Mouse (Mus musculus) myocyte (in vitro differentiated cells): ENCODE measurements around the gene Morf4l2. TPM values are rescaled to one million over a fixed set of nuclear protein-coding genes. Genes with fewer than 3 reads are reported as not detected.

ENCODE experiments used
- H3K27me3 ChIP-seq: one replicate; pipeline ENCODE4 v1.6.1; 2011; ENCODE audit not compliant: control insufficient read depth, insufficient read depth, insufficient read length
- H3K36me3 ChIP-seq: one replicate; pipeline ENCODE4 v1.6.1; 2011; ENCODE audit not compliant: control insufficient read depth, insufficient read depth
- H3K4me2 ChIP-seq: one replicate; pipeline ENCODE4 v1.6.1; 2011; ENCODE audit warnings: low read depth, control low read depth
- H3K4me3 ChIP-seq: one replicate; pipeline ENCODE4 v1.5.1; 2011; ENCODE audit warnings: mild to moderate bottlenecking, control low read depth, moderate library complexity
- H3K79me2 ChIP-seq: one replicate; pipeline ENCODE4 v1.6.1; 2011; ENCODE audit not compliant: control insufficient read depth, insufficient read depth
- H3ac ChIP-seq: one replicate; pipeline ENCODE4 v1.6.1; 2011; ENCODE audit not compliant: control insufficient read depth, insufficient read length
- CEBPB ChIP-seq: IDR thresholded peaks from 2 replicates; pipeline ENCODE4 v1.6.1; 2011; ENCODE audit warnings: mild to moderate bottlenecking, moderate library complexity; ENCODE audit not compliant: poor library complexity, insufficient read depth, severe bottlenecking
- E2F4 ChIP-seq: IDR thresholded peaks from one replicate; pipeline ENCODE4 v1.6.1; 2011; ENCODE audit warnings: mild to moderate bottlenecking, control low read depth, moderate library complexity; ENCODE audit not compliant: insufficient read depth
- MAX ChIP-seq: IDR thresholded peaks from one replicate; pipeline ENCODE4 v1.6.1; 2011; ENCODE audit warnings: low read depth, mild to moderate bottlenecking, control low read depth
- MYOD1 ChIP-seq, 3 experiments: IDR thresholded peaks; one replicate each; pipeline ENCODE4 v1.6.1; 2011; ENCODE audit warnings: control low read depth in 2 of 3, low read depth in 2 of 3, mild to moderate bottlenecking in 2 of 3, moderate library complexity in 1 of 3; ENCODE audit not compliant: insufficient read length in 2 of 3, control insufficient read depth in 1 of 3
- MYOG ChIP-seq, 3 experiments: IDR thresholded peaks; one replicate each; pipeline ENCODE4 v1.6.1; 2011; ENCODE audit warnings: control low read depth in 2 of 3, low read depth in 2 of 3, mild to moderate bottlenecking in 2 of 3; ENCODE audit not compliant: insufficient read length in 2 of 3, control insufficient read depth in 1 of 3, insufficient read depth in 1 of 3
- POLR2A ChIP-seq: IDR thresholded peaks from one replicate; pipeline ENCODE4 v1.6.1; 2011; ENCODE audit warnings: low read depth, mild to moderate bottlenecking, control low read depth, moderate library complexity; ENCODE audit not compliant: insufficient read length
- POLR2AphosphoS2 ChIP-seq: IDR thresholded peaks from one replicate; pipeline ENCODE4 v1.6.1; 2011; ENCODE audit warnings: low read depth, control low read depth; ENCODE audit not compliant: insufficient read length
- REST ChIP-seq: IDR thresholded peaks from one replicate; pipeline ENCODE4 v1.6.1; 2011; ENCODE audit warnings: mild to moderate bottlenecking, control low read depth, moderate library complexity; ENCODE audit not compliant: insufficient read depth, insufficient read length
- SRF ChIP-seq: IDR thresholded peaks from one replicate; pipeline ENCODE4 v1.6.1; 2011; ENCODE audit warnings: low read depth; ENCODE audit not compliant: control insufficient read depth, insufficient read length
- TCF12 ChIP-seq: IDR thresholded peaks from one replicate; pipeline ENCODE4 v1.6.1; 2011; ENCODE audit warnings: mild to moderate bottlenecking, control low read depth; ENCODE audit not compliant: poor library complexity, insufficient read depth, severe bottlenecking
- TCF3 ChIP-seq: IDR thresholded peaks from one replicate; pipeline ENCODE4 v1.6.1; 2011; ENCODE audit warnings: low read depth, control low read depth; ENCODE audit not compliant: insufficient read length
- USF1 ChIP-seq: IDR thresholded peaks from one replicate; pipeline ENCODE4 v1.6.1; 2011; ENCODE audit warnings: low read depth, mild to moderate bottlenecking, control low read depth, moderate library complexity
- polyA plus RNA-seq: library from polyadenylated mRNA; unstranded; fragments of >200 nt; fragmentation: generic; extraction: Trizol; gene quantifications from one replicate; pipeline ENCODE4 v1.2.1, GENCODE M21; 2012; ENCODE audit warnings: missing spikeins

Gene Morf4l2
- 202 TPM for polyA plus RNA-seq

- peaks cover 4% of the 10 kb centered on the region for H3K36me3 ChIP-seq
- H3K4me2 ChIP-seq: peak within 1 kb of the TSS; percentile 84
- H3K79me2 ChIP-seq: peaks cover 25% of the 10 kb centered on the region
- H3K27me3 ChIP-seq: no peaks in the 10 kb centered on the region
- TF ChIP-seq USF1 (no peak), POLR2A (no peak), TCF12 (no peak), POLR2AphosphoS2 (no peak), TCF3 (no peak), MYOD1 (IDR thresholded peaks at IDR 0.05; ENCODE audit: control insufficient read depth in 1 of 3, insufficient read length in 2 of 3, low read depth in 2 of 3) (no peak), REST (no peak), MAX (no peak), SRF (no peak), E2F4 (no peak)
- peak within 1 kb of the TSS; percentile 78 for H3K4me3 ChIP-seq
- no peak within 1 kb of the TSS for H3ac ChIP-seq
Measured at GRCm38 (mm10) chrX:136743459-136743858, at the start of gene Morf4l2. Gene Morf4l2 (minus strand): TSS chrX:136743690.

DNA sequence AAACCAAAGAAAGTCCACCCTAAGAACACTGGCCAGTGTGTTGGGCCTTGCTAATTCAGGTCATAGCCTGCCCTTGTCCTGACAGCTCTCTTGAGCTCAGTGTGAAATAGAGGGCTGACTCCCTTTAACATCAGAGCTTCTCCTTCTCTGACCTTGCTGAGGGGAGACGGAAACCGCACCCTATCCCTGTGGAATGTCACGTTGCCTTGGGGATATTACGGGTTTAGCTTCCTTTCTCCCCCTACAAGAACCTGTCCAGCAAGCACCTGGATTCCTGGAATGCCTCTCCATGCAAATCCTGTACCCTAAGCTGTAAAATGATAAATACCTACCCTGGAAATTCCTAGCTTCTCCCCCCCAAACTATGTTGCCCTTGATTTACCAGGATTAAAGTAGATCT, 46.0 kb upstream of the Morf4l2 start:
- Histone ChIP-seq H3K79me2 (no peaks in the 10 kb centered on the region), H3ac (no peak overlapping the region), H3K36me3 (no peaks in the 10 kb centered on the region), H3K27me3 (no peaks in the 10 kb centered on the region), H3K4me2 (no peak overlapping the region), H3K4me3 (no peak overlapping the region)
- no peak for TF ChIP-seq E2F4
- no peak for TF ChIP-seq TCF3
- TF ChIP-seq POLR2AphosphoS2: no peak
- TF ChIP-seq SRF: no peak
- no peak for TF ChIP-seq TCF12
- TF ChIP-seq MYOD1 (IDR thresholded peaks at IDR 0.05; ENCODE audit: control insufficient read depth in 1 of 3, insufficient read length in 2 of 3, low read depth in 2 of 3): no peak
- TF ChIP-seq USF1: no peak
- no peak for TF ChIP-seq MYOG (IDR thresholded peaks at IDR 0.05; ENCODE audit: control insufficient read depth in 1 of 3, insufficient read depth in 1 of 3, insufficient read length in 2 of 3, low read depth in 2 of 3)
- no peak for TF ChIP-seq POLR2A
- TF ChIP-seq CEBPB: no peak
- no peak for TF ChIP-seq REST
- TF ChIP-seq MAX: no peak

DNA sequence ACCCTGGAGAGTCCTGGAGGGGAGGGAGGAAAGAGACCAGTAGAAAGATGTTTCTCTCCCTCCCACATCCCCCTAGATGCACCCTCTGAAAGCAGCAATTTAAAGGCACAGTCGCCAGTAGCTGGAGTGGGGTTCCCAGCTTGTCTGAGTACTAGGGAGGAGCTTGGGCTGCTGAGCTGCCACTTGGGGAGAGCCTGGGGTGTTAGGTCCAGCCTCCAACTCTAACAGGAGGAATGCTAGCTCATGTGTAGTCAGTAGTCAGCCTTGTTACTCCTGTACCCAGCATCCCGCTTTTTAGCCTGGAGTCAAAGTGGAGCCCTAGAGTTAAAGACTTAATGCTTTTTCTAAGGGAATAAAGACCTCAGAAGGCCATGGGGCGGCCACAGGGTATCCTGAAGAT, 36.6 kb upstream of the Morf4l2 start, which contains the start of gene Glra4:
Glra4 (minus strand) TSS at position 101 of the 400 bp plus-strand sequence.
- Histone ChIP-seq H3K4me3 (no peak within 1 kb of the TSS), H3K4me2 (no peak within 1 kb of the TSS), H3ac (no peak within 1 kb of the TSS), H3K79me2 (no peaks in the 10 kb centered on the region), H3K27me3 (no peaks in the 10 kb centered on the region), H3K36me3 (no peaks in the 10 kb centered on the region)
- TF ChIP-seq TCF3 (no peak), CEBPB (no peak), E2F4 (no peak), MYOD1 (IDR thresholded peaks at IDR 0.05; ENCODE audit: control insufficient read depth in 1 of 3, insufficient read length in 2 of 3, low read depth in 2 of 3) (no peak), TCF12 (no peak), MYOG (IDR thresholded peaks at IDR 0.05; ENCODE audit: control insufficient read depth in 1 of 3, insufficient read depth in 1 of 3, insufficient read length in 2 of 3, low read depth in 2 of 3) (no peak), SRF (no peak), REST (no peak), POLR2A (no peak)

GRCm38 (mm10) chrX:136779262-136779661, 35.8 kb upstream of the Morf4l2 start:
- Histone ChIP-seq H3K4me3 (no peak overlapping the region), H3K36me3 (no peaks in the 10 kb centered on the region), H3K4me2 (no peak overlapping the region), H3ac (no peak overlapping the region), H3K79me2 (no peaks in the 10 kb centered on the region), H3K27me3 (no peaks in the 10 kb centered on the region)
- TF ChIP-seq POLR2AphosphoS2: no peak
- no peak for TF ChIP-seq TCF12
- peak; percentile 53 for TF ChIP-seq REST
- TF ChIP-seq USF1: no peak
- no peak for TF ChIP-seq MYOD1 (IDR thresholded peaks at IDR 0.05; ENCODE audit: control insufficient read depth in 1 of 3, insufficient read length in 2 of 3, low read depth in 2 of 3)
- no peak for TF ChIP-seq TCF3

DNA sequence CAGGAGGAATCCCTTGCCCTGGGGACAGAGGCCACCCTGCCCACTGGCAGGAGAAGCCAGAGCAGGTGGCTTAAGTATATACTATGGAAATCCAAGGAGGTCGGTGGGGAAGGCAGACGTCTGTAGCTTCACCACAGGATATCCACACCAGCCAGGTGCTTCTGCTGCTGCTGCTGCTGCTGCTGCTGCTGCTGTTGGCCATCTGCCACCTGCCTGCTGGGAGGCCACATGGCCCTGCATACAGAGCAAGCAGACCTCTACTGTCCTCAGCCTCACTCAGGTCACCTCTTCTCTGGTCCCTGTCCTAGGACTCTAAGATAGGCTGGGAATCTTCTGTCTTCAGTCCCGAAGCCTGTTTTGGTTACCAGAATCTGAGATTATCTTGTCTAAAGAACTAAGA, 34.6 kb upstream of the Morf4l2 start:
- Histone ChIP-seq H3K79me2 (no peaks in the 10 kb centered on the region), H3K27me3 (no peaks in the 10 kb centered on the region), H3K36me3 (no peaks in the 10 kb centered on the region), H3K4me2 (no peak overlapping the region), H3ac (no peak overlapping the region), H3K4me3 (no peak overlapping the region)
- TF ChIP-seq E2F4 (no peak), POLR2AphosphoS2 (no peak), SRF (no peak), REST (no peak)
